Comparison of ENCODE assay signal across 19 mouse cellular contexts in the genomic region with DNA sequence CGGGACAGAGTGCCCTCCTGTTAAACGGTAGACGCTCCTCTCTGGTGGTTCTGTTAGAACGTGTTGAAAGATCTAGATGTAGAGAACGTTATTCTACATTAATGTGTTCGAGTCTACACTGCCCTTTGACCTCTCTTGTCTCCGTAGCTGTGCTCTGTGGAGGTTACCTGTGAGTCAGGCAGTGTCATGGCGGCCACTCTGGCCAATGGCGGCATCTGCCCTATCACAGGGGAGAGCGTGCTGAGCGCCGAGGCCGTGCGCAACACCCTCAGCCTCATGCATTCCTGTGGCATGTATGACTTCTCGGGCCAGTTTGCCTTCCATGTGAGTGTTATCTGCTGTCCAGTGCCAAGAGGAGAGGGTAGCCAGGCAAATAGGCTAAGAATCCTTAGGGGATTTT. TPM values are rescaled to one million over a fixed set of nuclear protein-coding genes. Genes with fewer than 3 reads are reported as not detected.
"Had no signal": no experiment of that assay in that cellular context is flagged by ENCODE, and none has a peak within 500 bp of the region (broad histone marks: within the 10 kb centered on the region; RNA-seq: fewer than 3 reads in every experiment).

No protein-coding gene starts in this region.

- H3K27ac ChIP-seq: layer of hippocampus, adult 2 months; limb, embryonic 15.5 days; macrophage; midbrain, embryonic 13.5 days had no signal

- H3K27me3 ChIP-seq: limb, embryonic 15.5 days; midbrain, embryonic 13.5 days had no signal

- H3K4me2 ChIP-seq: limb, embryonic 15.5 days; midbrain, embryonic 13.5 days had no signal

- DNase-seq: kidney, adult 11 months; kidney, postnatal 10 days; kidney, postnatal 4 days; left cerebral cortex, postnatal 4 days; lung, adult 2 months; lung, postnatal 14 days; right cerebral cortex, adult 18-20 months; right cerebral cortex, postnatal 25 days; thymus, postnatal 4 days had no signal

- ATAC-seq: midbrain, embryonic 13.5 days had no signal

- H3K36me3 ChIP-seq: midbrain, embryonic 13.5 days had no signal

- H3K9me3 ChIP-seq: limb, embryonic 15.5 days; midbrain, embryonic 13.5 days had no signal

- H3K4me1 ChIP-seq: limb, embryonic 15.5 days had no signal

- H3K9ac ChIP-seq: midbrain, embryonic 13.5 days had no signal

- H3K4me3 ChIP-seq: layer of hippocampus, adult 2 months; limb, embryonic 15.5 days; midbrain, embryonic 13.5 days had no signal

RNA-seq across cellular contexts. Expression of a gene that starts 10.7 kb away (rescaled TPM):
- polyA plus RNA-seq: macrophage had no signal

RNA-seq across cellular contexts. Expression of a gene that starts 20.7 kb away (rescaled TPM):
- polyA plus RNA-seq: intestine, embryonic 14.5 days; kidney, embryonic 14.5 days; lung, adult 2 months; macrophage; midbrain, postnatal 0 days; neural tube, embryonic 14.5 days; small intestine, adult 2 months; stomach, embryonic 16.5 days had no signal
